Mouse (Mus musculus) C2C12 (cell line): ENCODE measurements around the gene Unc93a.
"Not testable (repeated sequence)": the region's sequence is repeated elsewhere in the genome, so short reads cannot be mapped to it uniquely, and the experiment has no call there.

ENCODE experiments used
- CTCF ChIP-seq: IDR thresholded peaks from one replicate; pipeline ENCODE4 v1.5.1; 2011; ENCODE audit not compliant: control insufficient read depth, insufficient read depth, insufficient read length
- MAX ChIP-seq: IDR thresholded peaks from one replicate; pipeline ENCODE4 v1.6.1; 2011; ENCODE audit warnings: mild to moderate bottlenecking, control low read depth
- MYOG ChIP-seq: IDR thresholded peaks from one replicate; pipeline ENCODE4 v1.6.1; 2011; ENCODE audit not compliant: control insufficient read depth, insufficient read length; ENCODE audit errors: extremely low read depth

DNA sequence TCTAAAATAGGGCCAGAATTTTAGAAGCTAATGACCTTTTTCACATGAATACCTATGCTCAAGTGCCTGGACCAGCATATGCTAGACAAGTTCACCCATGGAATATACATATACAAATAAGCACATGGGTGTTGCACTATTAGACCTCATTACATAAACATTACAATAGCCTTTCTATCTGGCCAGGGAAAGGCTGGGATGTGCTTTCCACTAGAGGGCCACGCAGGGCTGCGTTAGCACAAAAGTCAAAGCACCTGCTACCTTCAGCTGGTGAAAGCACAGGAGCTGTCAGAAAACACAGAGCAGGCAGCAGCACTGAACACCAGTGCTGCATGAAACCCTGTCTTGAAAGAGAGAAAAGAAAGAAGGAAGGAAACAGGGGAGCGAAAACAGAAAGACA is 7.4 kb downstream of the Unc93a start:
- TF ChIP-seq CTCF, MAX, MYOG: not testable (repeated sequence)
